Comparison of ENCODE assay signal across 9 mouse cellular contexts in genomic region chr5:85586727-85587126, GRCm38 (mm10).
A peak's percentile ranks its signal among the peaks of the same experiment; 100 is the strongest.
DNase-seq lines count a peak whose midpoint lies in the region; ATAC-seq and TF ChIP-seq lines count a peak whose summit lies in the region.
"Had no signal": no experiment of that assay in that cellular context is flagged by ENCODE, and none has a peak within 500 bp of the region (broad histone marks: within the 10 kb centered on the region; RNA-seq: fewer than 3 reads in every experiment).

No protein-coding gene starts in this region.

- H3K27ac ChIP-seq in limb, embryonic 14.5 days (replicated peaks; ENCODE audit: low read depth, low read length), result no peak overlapping the region
- H3K27ac ChIP-seq: midbrain, embryonic 12.5 days had no signal

- no peaks in the 10 kb centered on the region for H3K4me1 ChIP-seq in limb, embryonic 14.5 days (ENCODE audit: control insufficient read depth, insufficient read depth, low read length)
- H3K4me1 ChIP-seq: midbrain, embryonic 12.5 days had no signal

- no peak overlapping the region for H3K4me2 ChIP-seq in limb, embryonic 14.5 days (replicated peaks; ENCODE audit: low read depth, low read length, severe bottlenecking)
- H3K4me2 ChIP-seq: midbrain, embryonic 12.5 days had no signal

- no peaks in the 10 kb centered on the region for H3K9me3 ChIP-seq in limb, embryonic 14.5 days (ENCODE audit: control insufficient read depth, low read length)
- H3K9me3 ChIP-seq: midbrain, embryonic 12.5 days had no signal

- no peak overlapping the region for H3K4me3 ChIP-seq in limb, embryonic 14.5 days (replicated peaks; ENCODE audit: low read length)
- H3K4me3 ChIP-seq: midbrain, embryonic 12.5 days had no signal

- no peak for TF ChIP-seq POLR2A in limb, embryonic 14.5 days (IDR thresholded peaks at IDR 0.05; ENCODE audit: borderline replicate concordance, extremely low read depth, insufficient read depth, insufficient read length)

- intact Hi-C loops in heart, postnatal 10 days (cut with DNase I), result loop anchor here (5.0 to 10.0 kb wide), 2 partner anchors 351 to 408 kb away; no protein-coding TSS in a partner anchor

- H3K9ac ChIP-seq in limb, embryonic 14.5 days (ENCODE audit: low read depth, low read length, severe bottlenecking), result no peak overlapping the region
- H3K9ac ChIP-seq: midbrain, embryonic 12.5 days had no signal

- ATAC-seq in common myeloid progenitor, adult 5-6 weeks (replicated peaks; ENCODE audit: low read depth, poor library complexity, severe bottlenecking), result 0 out of 2 replicates have a peak, but pooled peaks have one; percentile 56
- ATAC-seq in limb, embryonic 14.5 days (ENCODE audit: low FRiP score, low read depth), result no peak

- 26% methylated on average over 3 of the region's 3 CpGs for WGBS in limb, embryonic 14.5 days

- no peaks in the 10 kb centered on the region for H3K36me3 ChIP-seq in limb, embryonic 14.5 days (ENCODE audit: control insufficient read depth, insufficient read depth, low read length)
- H3K36me3 ChIP-seq: midbrain, embryonic 12.5 days had no signal

- DNase-seq in heart, postnatal 10 days, result peak; percentile 1 to 8
- DNase-seq in heart, adult 18-20 months, result no peak
- peak; percentile 59 for DNase-seq in testis, postnatal 10 days (ENCODE audit: low spot score)
- no peak for DNase-seq in testis, postnatal 14 days (ENCODE audit: low spot score)
- DNase-seq in limb, embryonic 14.5 days (ENCODE audit: low spot score), result peak; percentile 8
- no peak for DNase-seq in thymus, postnatal 36 days
- no peak for DNase-seq in thymus, adult 18-20 months

- no peaks in the 10 kb centered on the region for H3K27me3 ChIP-seq in limb, embryonic 14.5 days (ENCODE audit: control insufficient read depth, insufficient read depth, low read length)
- H3K27me3 ChIP-seq: midbrain, embryonic 12.5 days had no signal

Comparison
In these comparisons a context has a peak if more than half of its experiments do, and no peak if none do; other contexts are left out.
1. DNase-seq: peak in heart, postnatal 10 days (2 of 2), testis, postnatal 10 days (single experiment) and limb, embryonic 14.5 days (single experiment); none in heart, adult 18-20 months (0 of 2), testis, postnatal 14 days (single experiment), thymus, postnatal 36 days (0 of 2) and thymus, adult 18-20 months (0 of 2).